Mouse (Mus musculus) heart, adult 8-10 months (tissue): Measurements from ENCODE around the gene U2af2. TPM values are rescaled to one million over a fixed set of nuclear protein-coding genes. Genes with fewer than 3 reads are reported as not detected.
A peak's percentile ranks its signal among the peaks of the same experiment; 100 is the strongest.
"Not testable (repeated sequence)": the region's sequence is repeated elsewhere in the genome, so short reads cannot be mapped to it uniquely, and the experiment has no call there.

Source experiments
- DNase-seq: peaks from one replicate; pipeline ENCODE4 v3.0.0; 2022; ENCODE audit warnings: low spot score
- total RNA-seq, 4 experiments: library from RNA; stranded (reverse); gene quantifications; 2 replicates each; pipeline ENCODE4 v1.2.4; 2022

Gene U2af2
- total RNA-seq, 4 experiments from 2014 or later: 61.7 to 69.8 (median 64.9) TPM

DNA sequence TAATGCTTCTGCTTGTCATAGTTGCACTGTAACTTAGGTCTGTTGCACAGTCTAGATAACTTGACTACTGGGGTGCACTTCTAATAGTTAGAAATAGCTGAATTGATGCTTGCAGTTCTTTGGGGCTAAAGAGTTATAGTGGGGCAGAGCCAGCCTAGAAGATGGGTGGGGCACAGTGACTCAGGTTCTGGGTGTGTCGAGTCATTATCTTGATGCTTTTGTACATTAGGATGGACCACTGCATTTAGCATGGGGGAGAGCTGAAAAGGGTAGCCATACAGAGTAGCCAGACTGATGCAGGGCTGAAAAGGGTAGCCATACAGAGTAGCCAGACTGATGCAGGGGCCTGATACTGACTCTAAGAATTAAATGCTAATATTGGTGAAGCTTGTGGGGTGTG is 11.6 kb downstream of the U2af2 start:
- DNase-seq: no peak

DNA sequence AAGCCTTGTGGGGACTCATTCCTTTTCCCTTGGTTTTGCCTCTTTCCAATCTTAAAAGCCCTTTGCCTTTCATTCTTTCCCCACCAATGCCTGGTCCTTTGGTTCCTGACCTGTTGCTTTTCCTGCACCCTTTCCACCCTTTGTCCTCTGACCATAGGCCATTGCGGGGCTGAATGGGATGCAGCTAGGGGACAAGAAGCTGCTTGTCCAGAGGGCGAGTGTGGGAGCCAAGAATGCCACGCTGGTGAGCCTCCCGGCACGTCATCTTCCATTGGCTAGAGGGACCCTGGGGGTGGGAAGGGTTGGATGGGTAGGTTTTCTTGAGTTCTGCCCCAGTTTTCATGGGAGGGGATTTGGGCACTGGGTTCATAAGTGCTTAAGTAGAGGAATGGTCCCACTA is 13.0 kb downstream of the U2af2 start:
- DNase-seq: no peak

DNA sequence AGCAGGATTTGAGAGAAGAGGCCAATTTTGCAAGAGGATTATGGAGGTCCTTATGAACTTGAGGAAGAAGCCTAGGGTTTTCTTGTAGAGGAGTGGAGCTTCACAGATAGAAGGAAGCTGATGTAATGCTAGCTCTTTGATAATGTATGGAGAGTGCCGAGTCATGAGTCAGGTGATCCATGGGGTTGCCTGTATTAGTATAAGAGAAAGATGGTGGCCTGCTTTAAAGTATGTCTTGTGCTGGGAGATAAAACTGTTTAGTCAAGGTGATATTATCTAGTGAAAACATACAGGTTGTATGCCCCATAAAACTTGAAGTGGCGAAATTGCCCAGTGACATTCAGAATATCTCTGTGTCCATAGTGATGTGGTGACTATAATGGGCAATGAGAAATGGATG is 15.0 kb downstream of the U2af2 start:
- no peak for DNase-seq

DNA sequence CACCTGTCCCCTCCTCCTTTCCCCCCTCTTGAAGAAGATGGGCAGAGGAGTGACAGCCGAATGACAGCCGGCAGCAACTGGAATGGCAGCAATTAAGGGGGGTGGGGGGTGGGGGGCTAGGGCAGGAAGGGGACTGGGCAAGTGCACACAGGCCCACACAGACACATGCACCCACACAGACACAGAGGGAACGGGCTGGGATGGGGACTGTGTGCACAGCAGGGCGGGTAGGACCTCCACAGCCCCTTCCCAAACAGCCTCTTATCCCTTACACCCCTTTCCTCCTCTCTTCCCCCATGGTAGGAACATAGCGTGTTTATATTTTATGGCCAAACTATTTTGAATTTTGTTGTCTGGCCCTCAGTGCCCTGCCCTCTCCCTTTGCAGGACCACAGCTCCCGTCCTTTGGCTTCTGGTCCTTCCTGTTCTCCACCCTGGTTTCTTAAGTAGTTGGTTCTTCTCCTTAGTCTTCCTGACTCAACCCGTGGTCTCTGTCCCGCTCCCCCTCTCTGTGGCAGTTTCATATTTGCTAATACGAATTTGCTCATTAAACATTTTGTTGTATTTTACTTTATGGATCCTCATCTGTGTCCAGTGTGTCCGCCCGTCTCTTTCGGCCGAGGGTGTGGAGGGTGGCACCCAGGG is 17.5 kb downstream of the U2af2 start:
- DNase-seq: not testable (repeated sequence)

DNA sequence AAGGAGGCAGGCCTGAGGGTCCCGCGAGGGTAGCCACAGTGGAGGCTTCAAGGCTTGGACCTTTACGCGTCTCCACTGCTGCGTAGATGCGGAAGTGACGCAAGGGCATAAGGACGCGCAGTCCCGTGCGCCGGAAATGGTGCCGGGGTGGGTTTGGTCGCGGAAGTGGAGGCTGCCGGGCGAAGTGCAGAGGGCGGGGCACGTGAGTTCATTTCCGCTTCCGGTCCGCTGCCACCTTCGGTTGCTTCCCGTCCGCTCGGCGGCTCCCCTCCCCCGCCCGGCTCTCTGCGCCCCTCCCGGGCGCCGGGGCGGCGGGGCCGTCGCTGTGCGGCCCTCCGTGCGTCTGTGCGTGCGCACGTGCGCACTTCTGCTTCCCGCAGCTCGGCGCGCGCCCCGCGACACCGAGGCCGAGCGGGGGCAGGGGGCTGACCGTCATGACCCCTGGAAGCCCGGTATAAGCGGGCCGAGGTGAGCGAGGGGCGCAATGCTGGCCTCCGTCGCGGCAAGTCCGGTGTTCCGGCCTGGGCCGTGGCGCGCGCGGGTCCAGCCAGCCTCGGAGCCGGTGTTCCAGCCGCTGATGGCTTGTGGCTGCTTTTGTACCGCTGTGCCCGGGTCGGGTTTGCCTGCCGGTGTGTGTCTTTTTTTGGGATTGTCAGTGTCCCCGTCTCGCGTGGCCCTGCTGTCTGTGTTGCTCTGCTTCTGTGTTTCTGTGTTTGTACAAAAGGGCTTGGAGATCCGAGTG is 18.2 kb downstream of the U2af2 start, which contains the start of gene Epn1:
Epn1 (plus strand) TSS at position 226 of the 742 bp plus-strand sequence.
- DNase-seq: peak; percentile 97

DNA sequence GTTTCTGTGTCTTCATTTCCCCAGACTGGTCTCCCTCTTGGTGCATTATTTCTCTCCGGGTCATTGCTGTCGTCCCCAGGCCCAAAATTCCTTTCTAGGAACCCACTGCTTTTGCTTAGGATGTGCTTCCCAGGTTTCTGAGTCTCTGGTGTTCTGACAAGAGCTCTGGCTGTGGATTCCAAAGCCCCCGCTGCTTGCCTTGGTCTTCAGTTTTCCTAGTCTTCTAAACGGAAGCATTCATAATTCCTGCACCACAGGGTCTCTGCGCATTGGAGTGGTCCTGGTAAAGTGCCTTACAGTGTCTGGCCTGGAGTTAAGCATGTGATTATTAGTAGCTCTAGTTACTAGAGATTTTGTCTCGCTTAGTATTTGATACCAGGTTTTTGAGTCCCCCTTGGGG is 18.9 kb downstream of the U2af2 start:
- DNase-seq: no peak

DNA sequence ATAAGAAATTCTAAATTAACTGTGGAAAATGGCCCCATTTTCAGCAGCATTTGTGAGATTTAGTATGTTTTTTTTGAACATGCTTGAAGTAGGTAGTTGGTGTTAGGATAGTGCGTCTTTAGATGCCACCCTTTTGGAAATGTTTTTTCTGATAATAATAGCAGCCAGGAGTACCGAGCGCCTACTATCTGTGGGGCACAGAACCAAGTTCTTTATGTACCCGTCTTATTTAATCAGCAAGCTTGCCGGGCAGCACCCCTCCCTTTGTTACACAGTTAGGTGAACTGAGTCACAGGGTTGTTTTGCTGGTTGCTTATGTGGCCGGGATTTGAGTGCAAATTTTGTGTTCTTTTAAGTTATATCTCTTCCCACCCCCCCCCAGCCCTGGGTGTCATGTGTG is 19.3 kb downstream of the U2af2 start:
- no peak for DNase-seq

DNA sequence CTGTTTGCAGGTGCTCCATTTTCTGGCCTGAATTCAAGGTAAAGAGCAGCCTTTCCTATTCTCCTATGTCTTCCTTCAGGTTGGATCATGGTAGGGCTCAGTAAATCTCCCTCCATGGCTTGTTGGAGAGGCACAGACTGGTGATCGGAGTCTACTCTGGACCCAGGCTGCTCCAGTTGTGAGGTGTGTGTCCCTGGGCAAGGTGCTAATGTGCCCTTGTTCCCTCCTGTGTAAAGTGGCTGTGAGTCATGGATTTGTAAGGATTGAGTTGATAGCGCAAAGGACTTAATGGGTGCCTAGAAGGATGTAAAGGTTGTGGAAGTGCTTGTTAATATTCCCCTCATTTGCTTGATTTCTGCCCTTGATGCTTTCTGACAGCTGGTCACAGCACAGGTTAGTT is 20.0 kb downstream of the U2af2 start:
- no peak for DNase-seq

DNA sequence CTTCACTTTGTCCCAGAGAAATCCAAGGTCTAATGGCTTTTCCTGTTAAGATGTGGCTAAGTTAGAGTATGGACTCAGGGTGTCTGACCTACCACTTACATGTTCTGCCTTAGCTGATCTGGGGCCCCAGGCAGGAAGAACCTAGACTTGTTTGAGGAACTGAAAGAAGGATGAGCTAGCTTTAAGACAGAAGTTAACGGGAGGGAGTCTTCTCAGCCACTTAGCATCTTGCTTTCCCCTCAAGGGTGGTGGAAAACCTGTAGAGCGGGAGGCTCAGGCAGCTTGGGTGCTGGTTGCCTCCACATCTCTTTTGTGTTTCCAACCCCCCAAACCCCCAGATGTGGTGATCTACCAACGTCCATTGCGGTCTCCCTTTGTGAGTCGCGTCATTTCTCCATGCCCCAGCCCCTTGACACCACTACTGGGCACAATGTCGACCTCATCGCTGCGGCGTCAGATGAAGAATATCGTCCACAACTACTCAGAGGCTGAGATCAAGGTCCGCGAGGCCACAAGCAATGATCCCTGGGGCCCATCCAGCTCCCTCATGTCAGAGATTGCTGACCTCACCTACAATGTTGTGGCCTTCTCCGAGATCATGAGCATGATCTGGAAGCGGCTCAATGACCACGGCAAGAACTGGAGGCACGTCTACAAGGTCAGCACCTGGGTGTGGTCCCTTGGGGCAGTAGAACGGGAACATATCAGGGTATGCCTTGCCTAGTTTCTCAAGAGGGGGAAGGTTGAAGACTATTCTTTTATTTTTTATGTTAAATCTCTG is 21.6 kb downstream of the U2af2 start:
- no peak for DNase-seq

DNA sequence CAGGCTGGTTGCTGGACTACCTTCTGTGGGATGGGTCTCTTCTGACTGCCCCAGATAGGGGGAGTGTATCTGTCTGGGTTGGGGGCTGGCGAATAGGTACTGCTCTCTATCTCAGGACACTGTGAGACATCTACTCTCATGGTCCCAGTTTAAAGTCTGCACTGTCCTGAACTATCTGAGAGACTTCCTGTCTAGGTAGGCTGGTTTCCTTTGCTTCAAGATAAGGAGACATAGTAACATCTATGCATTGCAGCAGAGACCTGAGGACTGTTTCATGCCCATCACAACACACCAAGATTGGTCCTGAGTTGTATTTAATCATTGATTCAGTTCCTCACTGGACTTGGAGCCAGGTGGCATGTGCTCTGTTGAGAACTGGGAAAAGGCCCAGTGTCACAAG is 23.6 kb downstream of the U2af2 start:
- no peak for DNase-seq

DNA sequence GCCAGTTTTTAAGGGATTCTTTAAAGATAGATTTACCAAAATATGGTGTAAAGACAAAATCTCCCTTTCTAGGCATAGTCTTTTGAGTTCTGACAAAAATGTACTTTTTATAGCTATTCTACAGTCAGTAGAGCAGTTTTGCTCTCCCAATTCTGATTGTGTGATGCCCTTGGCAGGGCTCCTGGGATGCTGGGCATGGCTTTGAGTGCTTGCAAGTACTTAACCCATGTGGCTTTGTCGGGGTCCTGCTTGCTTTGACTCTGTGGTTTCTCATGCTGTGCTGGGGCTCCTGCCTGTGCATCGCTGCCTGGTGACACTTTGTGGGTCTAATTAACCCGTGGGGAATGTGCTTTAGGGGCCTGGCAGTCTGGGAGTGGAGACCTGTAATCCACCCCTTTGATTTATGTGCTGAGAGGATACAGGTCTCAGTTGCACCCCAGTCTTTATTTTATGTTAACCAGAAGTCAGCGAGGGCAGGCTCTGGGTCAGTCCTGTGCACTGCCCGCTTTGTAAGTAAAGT is 25.0 kb downstream of the U2af2 start:
- no peak for DNase-seq

DNA sequence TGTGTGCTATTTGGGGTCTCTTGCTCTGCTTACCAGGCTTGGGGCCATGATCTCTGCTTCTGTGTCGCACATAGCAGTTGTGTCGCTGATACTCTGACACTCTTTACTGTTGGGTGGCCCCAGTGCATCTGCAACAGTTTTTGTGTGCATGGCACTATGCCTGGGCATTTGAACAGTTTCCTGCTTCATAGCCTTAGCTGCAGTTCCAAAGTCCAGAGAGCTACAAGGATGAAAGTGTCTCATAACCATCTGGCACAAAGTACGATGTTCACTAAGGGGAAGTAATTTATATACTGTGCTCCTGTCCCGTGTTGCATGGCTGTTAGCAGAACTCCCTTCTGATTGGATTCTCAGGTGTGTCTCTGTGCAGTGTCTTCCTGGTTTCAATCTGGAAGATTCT is 25.9 kb downstream of the U2af2 start:
- DNase-seq: no peak

DNA sequence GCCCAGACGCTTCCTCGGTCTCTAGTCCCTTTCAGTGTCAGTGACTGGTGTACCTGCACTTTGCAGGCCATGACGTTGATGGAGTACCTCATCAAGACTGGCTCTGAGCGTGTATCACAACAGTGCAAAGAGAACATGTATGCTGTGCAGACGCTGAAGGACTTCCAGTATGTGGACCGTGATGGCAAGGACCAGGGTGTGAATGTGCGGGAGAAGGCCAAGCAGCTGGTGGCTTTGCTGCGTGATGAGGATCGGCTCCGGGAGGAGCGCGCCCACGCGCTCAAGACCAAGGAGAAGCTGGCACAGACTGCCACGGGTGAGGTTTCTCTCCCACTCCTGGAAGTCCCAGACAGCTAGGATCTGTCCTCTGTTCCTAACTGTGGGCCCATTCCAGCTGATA is 27.9 kb downstream of the U2af2 start:
- DNase-seq: no peak

DNA sequence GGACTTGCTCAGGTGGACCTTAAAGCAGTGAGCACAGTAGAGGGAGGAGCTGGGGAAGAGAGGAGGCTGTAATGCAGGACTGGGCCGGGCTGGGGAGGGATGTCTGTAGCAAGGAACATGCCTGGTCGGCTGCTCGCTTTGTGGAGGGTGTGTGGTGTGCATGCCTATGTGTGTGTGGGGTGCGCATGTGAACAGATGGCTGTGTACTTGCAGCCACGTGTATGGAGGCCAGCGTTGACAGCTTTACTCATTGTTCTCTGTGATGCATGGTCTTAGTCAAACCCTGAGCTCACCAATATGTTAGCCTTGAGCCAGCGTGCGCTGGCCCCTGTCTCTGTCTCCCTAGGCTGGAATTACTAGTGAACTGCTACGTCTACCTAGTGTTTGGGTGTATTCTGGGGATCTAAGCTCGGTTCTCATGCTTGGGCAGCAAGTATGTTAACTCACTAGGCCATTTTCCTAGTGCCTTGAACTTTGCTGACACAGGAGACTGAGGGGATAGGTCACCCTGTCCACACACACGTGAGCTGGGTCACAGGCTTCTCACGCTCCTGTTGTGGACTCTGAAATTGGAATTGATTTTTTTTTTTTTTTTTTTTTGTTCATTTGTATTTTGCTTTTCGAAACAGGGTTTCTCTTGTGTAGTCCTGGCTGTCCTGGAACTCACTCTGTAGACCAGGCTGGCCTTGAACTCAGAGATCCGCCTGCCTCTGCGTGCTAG is 29.2 kb downstream of the U2af2 start:
- DNase-seq: no peak

DNA sequence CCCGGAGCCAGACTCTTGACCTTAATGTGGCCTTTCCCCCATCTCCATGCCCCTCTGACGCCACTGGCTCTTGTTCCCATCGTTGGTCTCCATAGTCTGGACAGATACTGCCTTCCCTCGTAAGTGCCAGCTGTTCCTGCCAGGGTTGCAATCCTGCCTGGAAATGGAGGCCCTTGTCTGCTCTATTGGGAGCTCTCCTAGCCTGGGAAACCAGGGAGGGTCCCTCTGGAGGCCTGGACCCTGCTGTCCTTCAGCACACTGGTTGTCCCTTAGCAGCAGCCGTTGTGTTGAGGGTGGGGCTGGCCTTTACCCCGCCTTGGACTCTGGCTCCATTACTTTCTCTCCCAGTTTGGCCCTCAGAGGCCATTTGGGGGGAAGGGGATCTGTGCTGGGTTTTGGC is 30.4 kb downstream of the U2af2 start:
- DNase-seq: no peak

DNA sequence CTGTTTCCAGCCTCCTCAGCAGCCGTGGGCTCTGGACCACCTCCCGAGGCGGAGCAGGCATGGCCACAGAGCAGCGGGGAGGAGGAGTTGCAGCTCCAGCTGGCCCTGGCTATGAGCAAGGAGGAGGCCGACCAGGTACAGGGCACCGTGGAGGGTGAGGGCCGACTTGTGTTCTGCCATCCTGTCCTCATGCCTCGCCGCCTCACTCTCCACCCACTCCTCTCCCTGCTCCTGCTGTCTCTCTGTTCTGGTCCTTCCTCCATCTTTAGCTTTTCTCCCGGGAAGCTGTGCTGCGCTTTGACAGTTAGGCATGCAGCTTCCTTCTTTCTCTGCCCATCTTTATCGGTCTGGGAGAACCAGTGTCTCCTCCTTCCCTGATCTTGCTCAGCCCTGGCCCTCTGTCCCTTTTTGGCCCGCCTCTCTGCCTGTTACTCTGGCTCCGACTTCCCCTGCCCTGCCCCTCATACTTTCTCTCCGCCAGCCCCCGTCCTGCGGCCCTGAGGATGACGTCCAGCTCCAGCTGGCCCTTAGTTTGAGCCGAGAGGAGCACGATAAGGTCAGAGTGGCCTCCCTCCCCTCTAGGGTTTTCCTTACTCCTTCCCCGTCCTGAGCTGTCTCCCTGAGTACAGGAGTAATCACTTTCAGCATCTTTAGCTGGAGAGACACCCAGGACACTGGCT is 31.0 kb downstream of the U2af2 start:
- no peak for DNase-seq

DNA sequence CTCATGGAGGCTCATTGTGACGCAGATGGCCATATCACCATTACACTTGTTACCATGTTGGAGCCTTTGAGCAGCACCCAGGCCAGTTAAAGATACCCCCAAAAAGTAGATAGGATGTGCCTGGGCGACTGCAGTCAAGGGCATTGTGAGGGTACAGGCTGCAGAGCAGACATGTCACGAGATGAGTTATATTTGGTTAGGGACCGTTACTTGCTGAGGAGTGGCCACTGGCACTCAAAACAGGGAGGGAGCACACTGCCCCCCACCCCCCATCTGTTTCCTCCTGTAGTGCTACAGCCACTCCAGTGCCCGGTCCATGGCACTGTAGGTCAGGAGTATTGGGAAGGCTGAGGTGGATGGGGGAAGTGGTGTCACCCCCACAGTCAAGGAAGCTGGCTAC is 36.8 kb downstream of the U2af2 start:
- DNase-seq: no peak

DNA sequence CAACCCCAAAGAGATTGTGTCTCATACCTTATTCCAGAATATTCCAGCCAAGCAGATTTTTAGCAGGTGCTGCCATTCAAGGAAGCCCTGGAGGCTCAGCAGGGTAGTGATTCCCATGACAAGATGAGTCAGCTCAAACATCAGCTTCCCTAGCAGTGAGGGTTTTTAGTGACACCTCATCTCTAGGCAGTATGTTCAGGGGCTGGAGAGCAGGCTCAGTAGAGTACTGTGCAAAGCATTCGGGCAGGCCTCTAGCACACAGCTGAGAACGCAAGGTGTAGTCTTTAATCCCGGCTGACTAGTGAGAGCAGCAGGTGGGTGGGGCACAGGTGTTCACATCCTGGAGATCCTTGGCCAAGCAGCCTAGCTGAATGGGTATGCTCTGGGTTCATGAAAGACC is 37.9 kb downstream of the U2af2 start:
- no peak for DNase-seq

DNA sequence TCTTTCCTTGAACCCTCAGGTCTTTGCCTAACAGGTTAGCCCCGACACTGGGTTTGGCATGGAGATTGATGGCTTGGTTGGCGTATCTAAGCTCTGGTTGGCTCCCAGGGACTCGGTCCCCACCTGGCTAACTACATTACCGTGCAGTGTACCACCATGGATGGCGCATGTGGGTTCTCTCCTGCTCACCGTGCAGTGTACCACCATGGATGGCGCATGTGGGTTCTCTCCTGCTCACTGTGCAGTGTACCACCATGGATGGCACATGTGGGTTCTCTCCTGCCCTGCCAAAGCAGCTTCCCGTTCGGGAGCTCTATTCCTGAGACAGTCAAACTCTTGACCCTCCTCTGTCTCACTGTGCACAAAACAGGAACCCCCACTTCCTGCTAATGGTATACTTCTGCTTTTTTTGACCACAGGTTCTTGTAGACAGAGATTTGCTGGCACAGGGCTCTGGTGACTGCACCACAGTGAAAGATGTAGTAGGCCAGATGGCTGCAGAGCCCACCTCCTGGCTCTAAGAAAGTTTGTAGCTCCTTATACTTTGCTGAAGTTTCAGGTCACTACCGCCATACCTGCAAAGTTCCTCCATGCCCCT is 39.2 kb downstream of the U2af2 start:
- DNase-seq: peak; percentile 44

DNA sequence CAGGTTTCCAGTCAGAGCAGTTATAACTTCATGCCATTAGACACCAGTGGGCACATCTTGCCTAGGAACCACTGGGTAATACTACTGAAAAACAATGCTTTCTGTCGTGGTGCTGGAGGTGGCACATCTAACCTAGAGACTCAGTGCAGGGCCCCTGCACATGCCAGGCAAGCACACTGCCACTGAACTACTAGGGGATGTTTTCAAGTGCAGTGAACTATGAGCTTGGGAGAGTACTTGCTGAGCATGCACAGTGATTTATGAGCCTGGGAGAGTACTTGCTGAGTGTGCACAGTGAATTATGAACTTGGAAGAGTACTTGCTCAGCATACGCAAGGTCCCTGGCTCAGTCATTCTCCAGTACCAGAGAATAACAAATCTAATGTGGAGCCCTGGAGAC is 40.6 kb downstream of the U2af2 start:
- no peak for DNase-seq

DNA sequence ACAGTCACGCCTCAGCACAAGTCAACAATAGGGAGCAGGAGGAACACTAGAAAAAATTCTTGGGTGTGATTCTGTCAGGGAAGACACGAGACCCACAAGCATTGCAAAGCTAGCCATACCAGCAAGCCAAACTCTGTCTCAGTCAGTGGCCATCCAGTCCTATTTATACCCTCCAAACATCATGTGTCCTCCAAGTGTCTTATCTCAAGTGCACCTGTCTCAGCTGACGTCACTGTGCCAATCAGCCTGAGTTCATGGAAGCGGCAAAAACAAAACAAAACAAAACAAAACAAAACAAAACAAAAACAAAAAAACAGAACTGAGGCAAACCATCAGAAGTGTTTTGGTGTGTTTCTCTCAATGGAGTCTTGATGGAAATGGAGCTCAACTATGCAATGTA is 46.3 kb downstream of the U2af2 start:
- no peak for DNase-seq
